ENCODE assay signal across 8 mouse cellular contexts in genomic region chr19:3574593-3575094, GRCm38 (mm10). TPM values are rescaled to one million over a fixed set of nuclear protein-coding genes. Genes with fewer than 3 reads are reported as not detected.
DNase-seq lines count a peak whose midpoint lies in the region; ATAC-seq lines count a peak whose summit lies in the region.

No protein-coding gene starts in this region.

- H3K36me3 ChIP-seq in heart, embryonic 15.5 days = no peaks in the 10 kb centered on the region
- no peaks in the 10 kb centered on the region for H3K36me3 ChIP-seq in hindbrain, embryonic 11.5 days (ENCODE audit: control insufficient read depth, insufficient read depth, low read length)
- H3K36me3 ChIP-seq in lung, embryonic 15.5 days = no peaks in the 10 kb centered on the region

- peak overlapping the region; percentile 87 for H3K4me3 ChIP-seq in heart, embryonic 15.5 days
- H3K4me3 ChIP-seq in hindbrain, embryonic 11.5 days (ENCODE audit: low read depth, low read length) = peak overlapping the region; percentile 96
- peak overlapping the region; percentile 90 for H3K4me3 ChIP-seq in lung, embryonic 15.5 days

- H3K27ac ChIP-seq in heart, embryonic 15.5 days = peak overlapping the region; percentile 97
- peak overlapping the region; percentile 76; the same call in 1 of the 2 replicates for H3K27ac ChIP-seq in hindbrain, embryonic 11.5 days (ENCODE audit: low read depth, low read length)
- peak overlapping the region; percentile 96 for H3K27ac ChIP-seq in lung, embryonic 15.5 days

- H3K9ac ChIP-seq in heart, embryonic 15.5 days = peak overlapping the region; percentile 86
- peak overlapping the region; percentile 87 for H3K9ac ChIP-seq in hindbrain, embryonic 11.5 days (ENCODE audit: low read depth, low read length)
- H3K9ac ChIP-seq in lung, embryonic 15.5 days = peak overlapping the region; percentile 82

- no peaks in the 10 kb centered on the region for H3K27me3 ChIP-seq in heart, embryonic 15.5 days
- no peaks in the 10 kb centered on the region for H3K27me3 ChIP-seq in hindbrain, embryonic 11.5 days (ENCODE audit: control insufficient read depth, insufficient read depth, low read length)
- H3K27me3 ChIP-seq in lung, embryonic 15.5 days = no peaks in the 10 kb centered on the region

- H3K4me1 ChIP-seq in heart, embryonic 15.5 days (replicated peaks) = peaks cover 46% of the 10 kb centered on the region
- H3K4me1 ChIP-seq in hindbrain, embryonic 11.5 days (replicated peaks; ENCODE audit: control insufficient read depth, insufficient read depth, low read length) = no peaks in the 10 kb centered on the region; the same call in 1 of the 2 replicates
- peaks cover 19% of the 10 kb centered on the region for H3K4me1 ChIP-seq in lung, embryonic 15.5 days

- no peak for ATAC-seq in heart, embryonic 15.5 days (replicated peaks; ENCODE audit: insufficient number of reproducible peaks, insufficient read depth, low FRiP score, low read depth)
- ATAC-seq in hindbrain, embryonic 11.5 days (ENCODE audit: low FRiP score) = no peak
- ATAC-seq in lung, embryonic 15.5 days (ENCODE audit: borderline replicate concordance, extremely low read depth, low FRiP score, low TSS enrichment) = no peak

- H3K9me3 ChIP-seq in heart, embryonic 15.5 days (replicated peaks) = no peaks in the 10 kb centered on the region
- H3K9me3 ChIP-seq in hindbrain, embryonic 11.5 days (ENCODE audit: control insufficient read depth, low read length) = no peaks in the 10 kb centered on the region
- H3K9me3 ChIP-seq in lung, embryonic 15.5 days = no peaks in the 10 kb centered on the region

- H3K4me2 ChIP-seq in heart, embryonic 15.5 days = peak overlapping the region; percentile 67
- H3K4me2 ChIP-seq in hindbrain, embryonic 11.5 days (replicated peaks; ENCODE audit: low read depth, low read length) = peak overlapping the region; percentile 86
- peak overlapping the region; percentile 69 for H3K4me2 ChIP-seq in lung, embryonic 15.5 days

- 2% methylated on average over 9 of the region's 9 CpGs for WGBS in heart, embryonic 15.5 days
- WGBS in hindbrain, embryonic 11.5 days = 4% methylated on average over 9 of the region's 9 CpGs
- WGBS in lung, embryonic 15.5 days = under 1% methylated on average over 9 of the region's 9 CpGs

- no peak for DNase-seq in heart, adult 9 months (ENCODE audit: low spot score in 2 of 2)
- DNase-seq in NIH3T3 (ENCODE audit: low read depth) = peak; percentile 44
- DNase-seq in hindbrain, embryonic 11.5 days (ENCODE audit: low spot score) = no peak
- no peak for DNase-seq in ovary, postnatal 10 days (ENCODE audit: low spot score)
- no peak for DNase-seq in gastrocnemius, postnatal 10 days
- DNase-seq in thymus, postnatal 10 days (ENCODE audit: low spot score in 2 of 2) = no peak

RNA-seq across cellular contexts. Expression of gene Ppp6r3, which starts 0.9 kb away (rescaled TPM):
- polyA plus RNA-seq in heart, embryonic 15.5 days (2015; fragmentation: Nextera tagmentation; extraction: Ambion mirVana) = 41.3 and 46.5 TPM in 2 replicates
- 74.8 and 82.5 TPM in 2 replicates for polyA plus RNA-seq in hindbrain, embryonic 11.5 days (2014; fragmentation: Nextera tagmentation; extraction: Ambion mirVana)
- polyA plus RNA-seq in lung, embryonic 15.5 days (2015; fragmentation: Nextera tagmentation; extraction: Ambion mirVana) = 58.0 and 60.1 TPM in 2 replicates
- total RNA-seq in gastrocnemius, postnatal 10 days (2021) = 10 to 100 TPM; 58.2 to 68.7 TPM
